Mouse (Mus musculus): Measurements from ENCODE around the gene Rab9b. TPM values are rescaled to one million over a fixed set of nuclear protein-coding genes. Genes with fewer than 3 reads are reported as not detected.

Gene Rab9b
- total and polyA plus RNA-seq, 3 experiments = not detected

GRCm38 (mm10) chrX:136819752-136820151 lies 48.8 kb downstream of the Rab9b start:
- H3K79me2 ChIP-seq (ENCODE audit: control insufficient read depth, insufficient read depth, low read length, poor library complexity) = no peaks in the 10 kb centered on the region
- no peak overlapping the region for H3K9ac ChIP-seq (ENCODE audit: control insufficient read depth, low read depth, low read length, poor library complexity, severe bottlenecking)
- H3K9me3 ChIP-seq (replicated peaks; ENCODE audit: insufficient read depth, low read length) = no peaks in the 10 kb centered on the region
- H3K27me3 ChIP-seq (ENCODE audit: control insufficient read depth in 1 of 2, insufficient read depth in 2 of 2, low read length in 2 of 2) = no peaks in the 10 kb centered on the region
- no peak overlapping the region for H3K27ac ChIP-seq (ENCODE audit: control insufficient read depth, low read depth, low read length)
- peaks cover 0 to 2% of the 10 kb centered on the region in 2 experiments; a peak in 2 of 4 replicates for H3K36me3 ChIP-seq (ENCODE audit: control insufficient read depth in 1 of 2, insufficient read depth in 2 of 2, low read length in 2 of 2)
- H3K4me1 ChIP-seq (ENCODE audit: control insufficient read depth in 1 of 2, insufficient read depth in 2 of 2, low read length in 2 of 2) = no peaks in the 10 kb centered on the region
- no peak overlapping the region for H3K4me3 ChIP-seq (ENCODE audit: control insufficient read depth in 1 of 2, insufficient read depth in 1 of 2, low read depth in 2 of 2, low read length in 2 of 2)
- TF ChIP-seq ZMIZ1 (IDR thresholded peaks at IDR 0.05; ENCODE audit: low read depth, low read length) = no peak
- TF ChIP-seq E2F4 (IDR thresholded peaks at IDR 0.05; ENCODE audit: borderline replicate concordance, low read depth, low read length) = no peak
- TF ChIP-seq BHLHE40 (IDR thresholded peaks at IDR 0.05; ENCODE audit: borderline replicate concordance, low read depth, low read length) = no peak
- TF ChIP-seq RCOR1 (IDR thresholded peaks at IDR 0.05; ENCODE audit: low read depth, low read length) = no peak
- TF ChIP-seq ZC3H11A (IDR thresholded peaks at IDR 0.05; ENCODE audit: low read depth, low read length) = no peak
- TF ChIP-seq GATA1 (IDR thresholded peaks at IDR 0.05; ENCODE audit: low read depth, low read length) = no peak
- no peak for TF ChIP-seq NRF1 (IDR thresholded peaks at IDR 0.05; ENCODE audit: insufficient read depth, low read depth, low read length, poor library complexity, severe bottlenecking)
- no peak for TF ChIP-seq CHD2 (IDR thresholded peaks at IDR 0.05; ENCODE audit: low read length)
- no peak for TF ChIP-seq TCF12 (IDR thresholded peaks at IDR 0.05; ENCODE audit: low read depth, low read length)
- no peak for TF ChIP-seq GABPA (IDR thresholded peaks at IDR 0.05; ENCODE audit: low read depth, low read length)
- TF ChIP-seq ELF1 (IDR thresholded peaks at IDR 0.05; ENCODE audit: low read depth, low read length) = no peak
- TF ChIP-seq MEF2A (IDR thresholded peaks at IDR 0.05; ENCODE audit: extremely low read depth, insufficient replicate concordance, low read depth, low read length, poor library complexity, severe bottlenecking) = no peak
- no peak for TF ChIP-seq ZKSCAN1 (IDR thresholded peaks at IDR 0.05; ENCODE audit: low read depth, low read length)
- no peak for TF ChIP-seq RAD21 (IDR thresholded peaks at IDR 0.05; ENCODE audit: low read depth, low read length)
- no peak for TF ChIP-seq USF2 (IDR thresholded peaks at IDR 0.05; ENCODE audit: borderline replicate concordance in 1 of 2, insufficient read depth in 1 of 2, low read depth in 1 of 2, low read length in 2 of 2)
- no peak for TF ChIP-seq JUND (IDR thresholded peaks at IDR 0.05; ENCODE audit: low read depth, low read length)
- TF ChIP-seq POLR2A (IDR thresholded peaks at IDR 0.05; ENCODE audit: control insufficient read depth in 1 of 2, insufficient read depth in 1 of 2, low read depth in 1 of 2, low read length in 2 of 2, poor library complexity in 1 of 2) = no peak
- TF ChIP-seq POLR2AphosphoS2 (IDR thresholded peaks at IDR 0.05; ENCODE audit: low read length) = no peak
- no peak for TF ChIP-seq UBTF (IDR thresholded peaks at IDR 0.05; ENCODE audit: borderline replicate concordance, insufficient read depth, low read depth, low read length)
- no peak for TF ChIP-seq KAT2A (conservative IDR thresholded peaks at IDR 0.05; ENCODE audit: low read depth, low read length)
- DNase-seq (ENCODE audit: low read depth, low spot score) = no peak

Other genes with a start within 250 kb of the Rab9b start
- gene Tceal1, start 160.8 kb downstream of the Rab9b start, total RNA-seq (2012; rRNA removed) = not detected in 2 replicates
- gene Tceal1, start 160.8 kb downstream of the Rab9b start, polyA plus RNA-seq (2012; ENCODE audit: insufficient read depth in 1 of 2, insufficient read length in 2 of 2, low read depth in 1 of 2, low replicate concordance in 2 of 2, missing spikeins in 1 of 2) = not detected
- 617 and 648 TPM in 2 replicates for gene Morf4l2, start 125.1 kb downstream of the Rab9b start, total RNA-seq (2012; rRNA removed)
- 100 to 1,000 TPM in 1 of 2 experiments, not detected in 1; 921 TPM for gene Morf4l2, start 125.1 kb downstream of the Rab9b start, polyA plus RNA-seq (2012; ENCODE audit: insufficient read depth in 1 of 2, insufficient read length in 2 of 2, low read depth in 1 of 2, low replicate concordance in 2 of 2, missing spikeins in 1 of 2)
- not detected in 2 replicates for gene Glra4, start 88.6 kb downstream of the Rab9b start, total RNA-seq (2012; rRNA removed)
- under 1 TPM in 1 of 2 experiments, not detected in 1; 0.13 TPM for gene Glra4, start 88.6 kb downstream of the Rab9b start, polyA plus RNA-seq (2012; ENCODE audit: insufficient read depth in 1 of 2, insufficient read length in 2 of 2, low read depth in 1 of 2, low replicate concordance in 2 of 2, missing spikeins in 1 of 2)
- 1.0 and 1.2 TPM in 2 replicates for gene Plp1, start 46.1 kb downstream of the Rab9b start, total RNA-seq (2012; rRNA removed)
- gene Plp1, start 46.1 kb downstream of the Rab9b start, polyA plus RNA-seq (2012; ENCODE audit: insufficient read depth in 1 of 2, insufficient read length in 2 of 2, low read depth in 1 of 2, low replicate concordance in 2 of 2, missing spikeins in 1 of 2) = 10 to 100 TPM in 1 of 2 experiments, 1 to 10 TPM in 1; 2.5 to 30.8 TPM
- gene H2bfm, start 58.6 kb upstream of the Rab9b start, total RNA-seq (2012; rRNA removed) = not detected in 2 replicates
- not detected for gene H2bfm, start 58.6 kb upstream of the Rab9b start, polyA plus RNA-seq (2012; ENCODE audit: insufficient read depth in 1 of 2, insufficient read length in 2 of 2, low read depth in 1 of 2, low replicate concordance in 2 of 2, missing spikeins in 1 of 2)
- gene Tmsb15b2, start 106.7 kb upstream of the Rab9b start, total RNA-seq (2012; rRNA removed) = not detected in 2 replicates
- gene Tmsb15b2, start 106.7 kb upstream of the Rab9b start, polyA plus RNA-seq (2012; ENCODE audit: insufficient read depth in 1 of 2, insufficient read length in 2 of 2, low read depth in 1 of 2, low replicate concordance in 2 of 2, missing spikeins in 1 of 2) = not detected
- not detected in 2 replicates for gene Tmsb15l, start 108.1 kb upstream of the Rab9b start, total RNA-seq (2012; rRNA removed)
- gene Tmsb15l, start 108.1 kb upstream of the Rab9b start, polyA plus RNA-seq (2012; ENCODE audit: insufficient read depth in 1 of 2, insufficient read length in 2 of 2, low read depth in 1 of 2, low replicate concordance in 2 of 2, missing spikeins in 1 of 2) = not detected
- gene Tmsb15b1, start 108.1 kb upstream of the Rab9b start, total RNA-seq (2012; rRNA removed) = not detected in 2 replicates
- gene Tmsb15b1, start 108.1 kb upstream of the Rab9b start, polyA plus RNA-seq (2012; ENCODE audit: insufficient read depth in 1 of 2, insufficient read length in 2 of 2, low read depth in 1 of 2, low replicate concordance in 2 of 2, missing spikeins in 1 of 2) = not detected
- 0.04 TPM in 1 of 2 replicates, not detected in the other for gene Zcchc18, start 124.4 kb upstream of the Rab9b start, total RNA-seq (2012; rRNA removed)
- gene Zcchc18, start 124.4 kb upstream of the Rab9b start, polyA plus RNA-seq (2012; ENCODE audit: insufficient read depth in 1 of 2, insufficient read length in 2 of 2, low read depth in 1 of 2, low replicate concordance in 2 of 2, missing spikeins in 1 of 2) = under 1 TPM in 1 of 2 experiments, not detected in 1; 0.61 TPM
- gene Slc25a53, start 169.5 kb upstream of the Rab9b start, total RNA-seq (2012; rRNA removed) = 4.2 and 5.1 TPM in 2 replicates
- gene Slc25a53, start 169.5 kb upstream of the Rab9b start, polyA plus RNA-seq (2012; ENCODE audit: insufficient read depth in 1 of 2, insufficient read length in 2 of 2, low read depth in 1 of 2, low replicate concordance in 2 of 2, missing spikeins in 1 of 2) = 1 to 10 TPM in 1 of 2 experiments, not detected in 1; 8.6 TPM
- 8.4 and 10.4 TPM in 2 replicates for gene Fam199x, start 180.8 kb upstream of the Rab9b start, total RNA-seq (2012; rRNA removed)
- gene Fam199x, start 180.8 kb upstream of the Rab9b start, polyA plus RNA-seq (2012; ENCODE audit: insufficient read depth in 1 of 2, insufficient read length in 2 of 2, low read depth in 1 of 2, low replicate concordance in 2 of 2, missing spikeins in 1 of 2) = 1 to 10 TPM in 1 of 2 experiments, not detected in 1; 5.9 TPM